Mouse (Mus musculus) spleen, postnatal 14 days (tissue): ENCODE results near the gene Rasl10b.

Source experiments
- DNase-seq, 2 experiments: peaks; one replicate each; pipeline ENCODE4 v3.0.0; 2021 to 2022; ENCODE audit warnings: low spot score in 2 of 2

Rasl10b gene

GRCm38 (mm10) chr11:83432533-83432932 is 23.6 kb downstream of the Rasl10b start:
- no peak for DNase-seq

GRCm38 (mm10) chr11:83437377-83437776 is 28.4 kb downstream of the Rasl10b start, which contains the start of gene 1700020L24Rik:
TSS of gene 1700020L24Rik (plus strand) at chr11:83437677.
- DNase-seq: no peak

GRCm38 (mm10) chr11:83439426-83440060 is 30.6 kb downstream of the Rasl10b start:
- DNase-seq: no peak

- peak; percentile 74 to 84 for DNase-seq
Observed at GRCm38 (mm10) chr11:83440081-83441064, 31.4 kb downstream of the Rasl10b start.

GRCm38 (mm10) chr11:83441235-83441634 is 32.3 kb downstream of the Rasl10b start:
- DNase-seq: no peak

- DNase-seq: peak in 1 of 2 experiments; percentile 54
Observed at GRCm38 (mm10) chr11:83442596-83443267, 33.8 kb downstream of the Rasl10b start.

GRCm38 (mm10) chr11:83443824-83444223 is 34.9 kb downstream of the Rasl10b start:
- no peak for DNase-seq

- DNase-seq: no peak
Observed at GRCm38 (mm10) chr11:83445001-83445400, 36.1 kb downstream of the Rasl10b start.

- no peak for DNase-seq
Observed at GRCm38 (mm10) chr11:83447612-83448011, 38.7 kb downstream of the Rasl10b start.

- DNase-seq: no peak
Observed at GRCm38 (mm10) chr11:83448021-83448926, 39.3 kb downstream of the Rasl10b start.

- DNase-seq: no peak
Observed at GRCm38 (mm10) chr11:83448927-83449236, 39.9 kb downstream of the Rasl10b start.

- no peak for DNase-seq
Observed at GRCm38 (mm10) chr11:83449298-83449697, 40.4 kb downstream of the Rasl10b start.

- no peak for DNase-seq
Observed at GRCm38 (mm10) chr11:83450550-83450949, 41.6 kb downstream of the Rasl10b start.

GRCm38 (mm10) chr11:83451281-83451680 is 42.3 kb downstream of the Rasl10b start:
- no peak for DNase-seq

- no peak for DNase-seq
Observed at GRCm38 (mm10) chr11:83454548-83454947, 45.6 kb downstream of the Rasl10b start.

- no peak for DNase-seq
Observed at GRCm38 (mm10) chr11:83455608-83456007, 46.7 kb downstream of the Rasl10b start.

GRCm38 (mm10) chr11:83457257-83457656 is 48.3 kb downstream of the Rasl10b start:
- no peak for DNase-seq

- no peak for DNase-seq
Observed at GRCm38 (mm10) chr11:83457912-83458601, 49.1 kb downstream of the Rasl10b start.

- no peak for DNase-seq
Observed at GRCm38 (mm10) chr11:83461462-83462027, 52.6 kb downstream of the Rasl10b start.

- no peak for DNase-seq
Observed at GRCm38 (mm10) chr11:83462711-83463244, 53.8 kb downstream of the Rasl10b start, which contains the start of gene Mmp28. TSS of gene Mmp28 (minus strand) at chr11:83463071.
